In the genomic region with DNA sequence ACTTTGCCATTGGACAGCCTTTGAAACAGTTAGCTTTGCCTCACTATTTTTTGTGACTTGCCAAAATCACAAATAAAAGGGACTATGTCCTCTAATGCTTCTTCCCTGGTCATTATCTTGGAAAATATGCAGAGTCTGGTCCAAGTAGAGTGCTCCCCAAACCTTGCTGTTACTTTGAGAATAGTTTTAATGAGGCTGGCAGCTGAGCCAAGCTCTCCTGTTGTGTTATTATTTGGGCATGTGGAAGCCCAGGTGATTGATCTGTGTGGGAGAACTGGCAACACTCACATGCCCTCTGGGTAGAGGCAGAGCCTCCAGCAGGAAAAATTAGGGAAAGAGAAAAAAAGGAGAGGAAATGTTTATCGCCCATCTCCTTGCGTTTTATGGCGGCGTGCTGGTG, we compare ENCODE assay signal across 15 mouse cellular contexts.
DNase-seq lines count a peak whose midpoint lies in the region; ATAC-seq and TF ChIP-seq lines count a peak whose summit lies in the region.
"Had no signal": no experiment of that assay in that cellular context is flagged by ENCODE, and none has a peak within 500 bp of the region (broad histone marks: within the 10 kb centered on the region; RNA-seq: fewer than 3 reads in every experiment).

No protein-coding gene starts in this region.

- 0 out of 2 replicates have a peak overlapping the region, but pooled peaks have one; percentile 29 for H3K27ac ChIP-seq in hindbrain, embryonic 15.5 days (replicated peaks)
- H3K27ac ChIP-seq in hindbrain, embryonic 11.5 days (ENCODE audit: low read depth, low read length): no peak overlapping the region
- H3K27ac ChIP-seq in forebrain, postnatal 0 days (ENCODE audit: low read depth, low read length): no peak overlapping the region
- no peak overlapping the region for H3K27ac ChIP-seq in neural tube, embryonic 14.5 days (ENCODE audit: low read depth, low read length)
- H3K27ac ChIP-seq: kidney, embryonic 15.5 days; limb, embryonic 12.5 days; liver, embryonic 14.5 days had no signal

- no peak overlapping the region for H3K4me2 ChIP-seq in hindbrain, embryonic 15.5 days
- H3K4me2 ChIP-seq in hindbrain, embryonic 11.5 days (replicated peaks; ENCODE audit: low read depth, low read length): no peak overlapping the region
- no peak overlapping the region for H3K4me2 ChIP-seq in forebrain, postnatal 0 days (ENCODE audit: low read depth)
- H3K4me2 ChIP-seq in neural tube, embryonic 14.5 days (ENCODE audit: low read depth, low read length): no peak overlapping the region
- H3K4me2 ChIP-seq: kidney, embryonic 15.5 days; limb, embryonic 12.5 days had no signal

- DNase-seq in hindbrain, embryonic 11.5 days (ENCODE audit: low spot score): no peak
- DNase-seq in right cerebral cortex, adult 18-20 months: peak; percentile 32
- DNase-seq in right cerebral cortex, postnatal 14 days: no peak
- DNase-seq in forebrain, postnatal 0 days: no peak
- no peak for DNase-seq in ovary, postnatal 14 days (ENCODE audit: low spot score)
- DNase-seq: adrenal gland, postnatal 10 days; heart, adult 18-20 months; thymus, adult 2 months had no signal

- peaks cover 46% of the 10 kb centered on the region for H3K4me1 ChIP-seq in hindbrain, embryonic 15.5 days (replicated peaks)
- no peaks in the 10 kb centered on the region for H3K4me1 ChIP-seq in hindbrain, embryonic 11.5 days (replicated peaks; ENCODE audit: control insufficient read depth, insufficient read depth, low read length)
- H3K4me1 ChIP-seq in forebrain, postnatal 0 days (ENCODE audit: insufficient read depth): peaks cover 16% of the 10 kb centered on the region; the same call in 1 of the 2 replicates
- H3K4me1 ChIP-seq in neural tube, embryonic 14.5 days (ENCODE audit: control insufficient read depth, insufficient read depth, low read length): peaks cover 15% of the 10 kb centered on the region

- H3K27me3 ChIP-seq in hindbrain, embryonic 15.5 days: no peaks in the 10 kb centered on the region
- no peaks in the 10 kb centered on the region for H3K27me3 ChIP-seq in hindbrain, embryonic 11.5 days (ENCODE audit: control insufficient read depth, insufficient read depth, low read length)
- no peaks in the 10 kb centered on the region for H3K27me3 ChIP-seq in forebrain, postnatal 0 days (ENCODE audit: insufficient read depth, low read length)
- H3K27me3 ChIP-seq in neural tube, embryonic 14.5 days (ENCODE audit: control insufficient read depth, insufficient read depth, low read length): no peaks in the 10 kb centered on the region
- H3K27me3 ChIP-seq: limb, embryonic 12.5 days had no signal

- peak; percentile 57; the same call in 1 of the 2 replicates for ATAC-seq in hindbrain, embryonic 15.5 days (ENCODE audit: low FRiP score, low read depth)
- no peak for ATAC-seq in hindbrain, embryonic 11.5 days (ENCODE audit: low FRiP score)
- ATAC-seq in forebrain, postnatal 0 days: peak; percentile 45
- ATAC-seq in neural tube, embryonic 14.5 days (ENCODE audit: low read depth): peak; percentile 75; the same call in 1 of the 2 replicates
- ATAC-seq: lung, postnatal 0 days had no signal

- H3K4me3 ChIP-seq in hindbrain, embryonic 15.5 days: no peak overlapping the region
- no peak overlapping the region for H3K4me3 ChIP-seq in hindbrain, embryonic 11.5 days (ENCODE audit: low read depth, low read length)
- no peak overlapping the region for H3K4me3 ChIP-seq in forebrain, postnatal 0 days (ENCODE audit: low read depth, low read length)
- H3K4me3 ChIP-seq in neural tube, embryonic 14.5 days (ENCODE audit: low read depth, low read length): no peak overlapping the region
- H3K4me3 ChIP-seq: kidney, embryonic 15.5 days; limb, embryonic 12.5 days had no signal

- no peak overlapping the region for H3K9ac ChIP-seq in hindbrain, embryonic 15.5 days
- no peak overlapping the region for H3K9ac ChIP-seq in hindbrain, embryonic 11.5 days (ENCODE audit: low read depth, low read length)
- H3K9ac ChIP-seq in forebrain, postnatal 0 days: no peak overlapping the region
- H3K9ac ChIP-seq in neural tube, embryonic 14.5 days (replicated peaks; ENCODE audit: low read depth, low read length): no peak overlapping the region
- H3K9ac ChIP-seq: kidney, embryonic 15.5 days; limb, embryonic 12.5 days; liver, embryonic 14.5 days had no signal

- H3K9me3 ChIP-seq in hindbrain, embryonic 15.5 days: no peaks in the 10 kb centered on the region
- no peaks in the 10 kb centered on the region for H3K9me3 ChIP-seq in hindbrain, embryonic 11.5 days (ENCODE audit: control insufficient read depth, low read length)
- no peaks in the 10 kb centered on the region for H3K9me3 ChIP-seq in forebrain, postnatal 0 days (ENCODE audit: low read length)
- H3K9me3 ChIP-seq in neural tube, embryonic 14.5 days (ENCODE audit: control insufficient read depth, low read length): no peaks in the 10 kb centered on the region
- H3K9me3 ChIP-seq: kidney, embryonic 15.5 days; limb, embryonic 12.5 days had no signal

- no peaks in the 10 kb centered on the region for H3K36me3 ChIP-seq in hindbrain, embryonic 15.5 days
- no peaks in the 10 kb centered on the region for H3K36me3 ChIP-seq in hindbrain, embryonic 11.5 days (ENCODE audit: control insufficient read depth, insufficient read depth, low read length)
- H3K36me3 ChIP-seq in forebrain, postnatal 0 days (ENCODE audit: insufficient read depth): no peaks in the 10 kb centered on the region
- H3K36me3 ChIP-seq in neural tube, embryonic 14.5 days (ENCODE audit: control insufficient read depth, insufficient read depth, low read length): no peaks in the 10 kb centered on the region
- H3K36me3 ChIP-seq: G1E; kidney, embryonic 15.5 days; limb, embryonic 12.5 days had no signal

- 61% methylated on average over 4 of the region's 4 CpGs for WGBS in hindbrain, embryonic 15.5 days
- WGBS in hindbrain, embryonic 11.5 days: 84% methylated on average over 4 of the region's 4 CpGs
- 45% methylated on average over 4 of the region's 4 CpGs for WGBS in forebrain, postnatal 0 days
- 29% methylated on average over 4 of the region's 4 CpGs for WGBS in neural tube, embryonic 14.5 days

- no peak for TF ChIP-seq CTCF in forebrain, postnatal 0 days (IDR thresholded peaks at IDR 0.05; ENCODE audit: low read depth)
